Mouse (Mus musculus) testis, adult 2 months (tissue): ENCODE data around the gene Itga3.

Experiments
- CTCF ChIP-seq: fragments of 200-500 bp; IDR thresholded peaks from 2 replicates; pipeline ENCODE4 v1.5.1; 2012; ENCODE audit warnings: low read depth, mild to moderate bottlenecking, inconsistent platforms, low read length, moderate library complexity; ENCODE audit not compliant: control insufficient read depth, insufficient read depth, insufficient replicate concordance
- POLR2A ChIP-seq: fragments of 200-500 bp; IDR thresholded peaks from 2 replicates; pipeline ENCODE4 v1.6.1; 2012; ENCODE audit warnings: low read depth, mild to moderate bottlenecking, inconsistent platforms, low read length, moderate library complexity; ENCODE audit not compliant: control insufficient read depth

DNA sequence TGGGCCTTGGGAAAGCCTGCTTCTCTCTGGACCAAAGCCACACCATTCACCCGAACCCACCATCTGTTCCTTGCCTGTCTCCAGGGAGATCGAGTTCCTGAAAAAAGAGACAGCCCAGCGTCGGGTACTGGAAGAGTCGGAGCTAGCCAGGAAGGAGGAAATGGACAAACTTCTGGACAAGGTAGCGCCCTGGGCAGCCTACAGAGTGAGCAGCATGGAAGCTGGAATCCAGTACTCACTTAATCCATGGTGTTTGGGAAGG lies 71.7 kb downstream of the Itga3 start:
- TF ChIP-seq CTCF (no peak), POLR2A (no peak)
